Mouse (Mus musculus) neural tube, embryonic 14.5 days (tissue): ENCODE data around the gene Kcmf1. TPM values are rescaled to one million over a fixed set of nuclear protein-coding genes. Genes with fewer than 3 reads are reported as not detected.

ENCODE experiments used
- ATAC-seq: fragments of 200-750 bp; cut with Nextera tagmentation; 2 replicates; pipeline ENCODE4 v1.8.0; 2017; ENCODE audit warnings: low read depth, mild to moderate bottlenecking, moderate TSS enrichment, moderate library complexity
- H3K27ac ChIP-seq: fragments of 300-500 bp; sonication (generic); 2 replicates; pipeline ENCODE4 v1.5.1; 2014; ENCODE audit warnings: low read depth, mild to moderate bottlenecking, control low read depth, low read length, moderate library complexity, mixed read lengths
- H3K27me3 ChIP-seq: fragments of 300-500 bp; sonication (generic); 2 replicates; pipeline ENCODE4 v1.6.1; 2014; ENCODE audit warnings: low read length; ENCODE audit not compliant: control insufficient read depth, insufficient read depth
- H3K36me3 ChIP-seq: fragments of 300-500 bp; sonication (generic); 2 replicates; pipeline ENCODE4 v1.6.1; 2014; ENCODE audit warnings: low read length, mixed read lengths; ENCODE audit not compliant: control insufficient read depth, insufficient read depth
- H3K4me1 ChIP-seq: fragments of 300-500 bp; sonication (generic); 2 replicates; pipeline ENCODE4 v1.6.1; 2014; ENCODE audit warnings: low read length; ENCODE audit not compliant: control insufficient read depth, insufficient read depth
- H3K4me2 ChIP-seq: fragments of 300-500 bp; sonication (generic); 2 replicates; pipeline ENCODE4 v1.6.1; 2014; ENCODE audit warnings: mild to moderate bottlenecking, low read depth, low read length, control low read depth
- H3K4me3 ChIP-seq: fragments of 300-500 bp; sonication (generic); 2 replicates; pipeline ENCODE4 v1.5.1; 2014; ENCODE audit warnings: low read depth, low read length, control low read depth, mixed read lengths
- H3K9ac ChIP-seq: fragments of 300-500 bp; sonication (generic); replicated peaks from 2 replicates; pipeline ENCODE4 v1.6.1; 2014; ENCODE audit warnings: low read depth, mild to moderate bottlenecking, control low read depth, low read length, mixed read lengths
- H3K9me3 ChIP-seq: fragments of 300-500 bp; sonication (generic); 2 replicates; pipeline ENCODE4 v1.6.1; 2016; ENCODE audit warnings: low read length; ENCODE audit not compliant: control insufficient read depth
- WGBS: fragments of 180-500 bp; shearing (Covaris S2); extraction: QIAGEN DNeasy Blood & Tissue Kit; methylation state at CpG from one replicate; pipeline ENCODE4 v1.1.7; 2014; 5-methylcytosine and 5-hydroxymethylcytosine counted together
- polyA plus RNA-seq: library from polyadenylated mRNA; unstranded; fragments of >200 nt; fragmentation: Nextera tagmentation; extraction: Ambion mirVana; gene quantifications from 2 replicates; pipeline ENCODE4 v1.2.1, GENCODE M21; 2014

The Kcmf1 gene
- polyA plus RNA-seq, 1 experiment from 2014 or later, result 37.1 TPM

- no peaks in the 10 kb centered on the region for H3K27me3 ChIP-seq
- H3K4me1 ChIP-seq, result 0 out of 2 replicates have a peak, but pooled peaks cover 4% of the 10 kb centered on the region
- no peak overlapping the region for H3K4me2 ChIP-seq
- 86% methylated on average over 3 of the region's 3 CpGs for WGBS
- no peak overlapping the region for H3K27ac ChIP-seq
- no peak overlapping the region for H3K4me3 ChIP-seq
- no peaks in the 10 kb centered on the region for H3K36me3 ChIP-seq
- ATAC-seq, result no peak
- H3K9me3 ChIP-seq, result no peaks in the 10 kb centered on the region
- no peak overlapping the region for H3K9ac ChIP-seq
Observed at GRCm38 (mm10) chr6:72884767-72885166, 15.0 kb downstream of the Kcmf1 start.

- no peak overlapping the region for H3K4me2 ChIP-seq
- WGBS, result 81% methylated on average over 8 of the region's 8 CpGs
Observed at GRCm38 (mm10) chr6:72882661-72883458, 16.9 kb downstream of the Kcmf1 start.

GRCm38 (mm10) chr6:72882222-72882621, 17.6 kb downstream of the Kcmf1 start:
- ATAC-seq, result no peak

More at GRCm38 (mm10) chr6:72882661-72883458, 16.9 kb downstream of the Kcmf1 start:
- Histone ChIP-seq H3K27me3 (no peaks in the 10 kb centered on the region), H3K4me3 (no peak overlapping the region), H3K27ac (no peak overlapping the region), H3K4me1 (0 out of 2 replicates have a peak, but pooled peaks cover 4% of the 10 kb centered on the region), H3K9me3 (no peaks in the 10 kb centered on the region), H3K9ac (no peak overlapping the region), H3K36me3 (no peaks in the 10 kb centered on the region)
- no peak for ATAC-seq

GRCm38 (mm10) chr6:72881619-72881979, 18.2 kb downstream of the Kcmf1 start:
- Histone ChIP-seq H3K4me2 (no peak overlapping the region), H3K4me3 (no peak overlapping the region), H3K9ac (no peak overlapping the region), H3K36me3 (no peaks in the 10 kb centered on the region), H3K9me3 (no peaks in the 10 kb centered on the region), H3K4me1 (0 out of 2 replicates have a peak, but pooled peaks cover 4% of the 10 kb centered on the region), H3K27me3 (no peaks in the 10 kb centered on the region), H3K27ac (no peak overlapping the region)
- WGBS, result 74% methylated on average over 1 of the region's 1 CpGs
- ATAC-seq, result no peak

More at GRCm38 (mm10) chr6:72882222-72882621, 17.6 kb downstream of the Kcmf1 start:
- Histone ChIP-seq H3K9me3 (no peaks in the 10 kb centered on the region), H3K4me1 (0 out of 2 replicates have a peak, but pooled peaks cover 4% of the 10 kb centered on the region), H3K4me2 (no peak overlapping the region), H3K36me3 (no peaks in the 10 kb centered on the region), H3K27ac (no peak overlapping the region), H3K4me3 (no peak overlapping the region), H3K9ac (no peak overlapping the region), H3K27me3 (no peaks in the 10 kb centered on the region)
- 83% methylated on average over 3 of the region's 3 CpGs for WGBS

- no peaks in the 10 kb centered on the region for H3K9me3 ChIP-seq
- no peak overlapping the region for H3K27ac ChIP-seq
- no peaks in the 10 kb centered on the region for H3K36me3 ChIP-seq
- no peak overlapping the region for H3K4me2 ChIP-seq
- no peaks in the 10 kb centered on the region for H3K27me3 ChIP-seq
- no peak for ATAC-seq
- WGBS, result 86% methylated on average over 9 of the region's 9 CpGs
- 0 out of 2 replicates have a peak, but pooled peaks cover 4% of the 10 kb centered on the region for H3K4me1 ChIP-seq
- no peak overlapping the region for H3K4me3 ChIP-seq
- H3K9ac ChIP-seq, result no peak overlapping the region
Observed at GRCm38 (mm10) chr6:72880913-72881618, 18.7 kb downstream of the Kcmf1 start.

- no peak overlapping the region for H3K4me3 ChIP-seq
- no peaks in the 10 kb centered on the region for H3K9me3 ChIP-seq
- WGBS, result 96% methylated on average over 6 of the region's 6 CpGs
- H3K9ac ChIP-seq, result no peak overlapping the region
- no peaks in the 10 kb centered on the region for H3K27me3 ChIP-seq
- H3K36me3 ChIP-seq, result no peaks in the 10 kb centered on the region
- H3K4me1 ChIP-seq, result no peaks in the 10 kb centered on the region
- no peak overlapping the region for H3K4me2 ChIP-seq
- no peak for ATAC-seq
- H3K27ac ChIP-seq, result no peak overlapping the region
Observed at GRCm38 (mm10) chr6:72876629-72877028, 23.1 kb downstream of the Kcmf1 start.

GRCm38 (mm10) chr6:72873338-72873737, 26.4 kb downstream of the Kcmf1 start:
- Histone ChIP-seq H3K4me3 (no peak overlapping the region), H3K9me3 (no peaks in the 10 kb centered on the region), H3K36me3 (no peaks in the 10 kb centered on the region), H3K4me2 (no peak overlapping the region), H3K27me3 (no peaks in the 10 kb centered on the region), H3K9ac (no peak overlapping the region), H3K27ac (no peak overlapping the region), H3K4me1 (0 out of 2 replicates have a peak, but pooled peaks cover 6% of the 10 kb centered on the region)
- ATAC-seq, result no peak
- 90% methylated on average over 3 of the region's 3 CpGs for WGBS

- Histone ChIP-seq H3K9ac (no peak overlapping the region), H3K4me2 (no peak overlapping the region), H3K27ac (no peak overlapping the region), H3K27me3 (no peaks in the 10 kb centered on the region), H3K36me3 (no peaks in the 10 kb centered on the region), H3K4me3 (no peak overlapping the region), H3K4me1 (0 out of 2 replicates have a peak, but pooled peaks cover 6% of the 10 kb centered on the region), H3K9me3 (no peaks in the 10 kb centered on the region)
- ATAC-seq, result no peak
- WGBS, result 84% methylated on average over 1 of the region's 1 CpGs
Observed at GRCm38 (mm10) chr6:72872276-72872675, 27.5 kb downstream of the Kcmf1 start.

GRCm38 (mm10) chr6:72869601-72870000, 30.2 kb downstream of the Kcmf1 start:
- Histone ChIP-seq H3K27me3 (no peaks in the 10 kb centered on the region), H3K9me3 (no peaks in the 10 kb centered on the region), H3K9ac (no peak overlapping the region), H3K4me1 (0 out of 2 replicates have a peak, but pooled peaks cover 6% of the 10 kb centered on the region), H3K4me3 (no peak overlapping the region), H3K27ac (no peak overlapping the region), H3K36me3 (no peaks in the 10 kb centered on the region), H3K4me2 (no peak overlapping the region)
- 45% methylated on average over 8 of the region's 8 CpGs for WGBS
- ATAC-seq, result no peak
